Mouse (Mus musculus) intestine, embryonic 16.5 days (tissue): ENCODE data around the gene Gpr137. TPM values are rescaled to one million over a fixed set of nuclear protein-coding genes. Genes with fewer than 3 reads are reported as not detected.

Experiments
- ATAC-seq: fragments of 200-750 bp; cut with Nextera tagmentation; 2 replicates; pipeline ENCODE4 v1.8.0; 2017; ENCODE audit warnings: moderate TSS enrichment, moderate library complexity
- H3K27ac ChIP-seq: fragments of 300-500 bp; sonication (generic); 2 replicates; pipeline ENCODE4 v1.5.1; 2014; ENCODE audit warnings: mild to moderate bottlenecking, low read length
- H3K27me3 ChIP-seq: fragments of 300-500 bp; sonication (generic); replicated peaks from 2 replicates; pipeline ENCODE4 v1.6.1; 2014; ENCODE audit warnings: low read length, control low read depth, mixed read lengths; ENCODE audit not compliant: control insufficient read depth, insufficient read depth
- H3K36me3 ChIP-seq: fragments of 300-500 bp; sonication (generic); 2 replicates; pipeline ENCODE4 v1.6.1; 2014; ENCODE audit warnings: low read length, control low read depth; ENCODE audit not compliant: control insufficient read depth, insufficient read depth
- H3K4me1 ChIP-seq: fragments of 300-500 bp; sonication (generic); 2 replicates; pipeline ENCODE4 v1.6.1; 2014; ENCODE audit warnings: low read length, control low read depth, mixed read lengths; ENCODE audit not compliant: control insufficient read depth, insufficient read depth
- H3K4me2 ChIP-seq: fragments of 300-500 bp; sonication (generic); 2 replicates; pipeline ENCODE4 v1.6.1; 2014; ENCODE audit warnings: low read depth, low read length, control low read depth
- H3K4me3 ChIP-seq: fragments of 300-500 bp; sonication (generic); 2 replicates; pipeline ENCODE4 v1.5.1; 2014; ENCODE audit warnings: mild to moderate bottlenecking, low read length
- H3K9ac ChIP-seq: fragments of 300-500 bp; sonication (generic); 2 replicates; pipeline ENCODE4 v1.6.1; 2014; ENCODE audit warnings: low read depth, low read length
- H3K9me3 ChIP-seq: fragments of 300-500 bp; sonication (generic); 2 replicates; pipeline ENCODE4 v1.6.1; 2016; ENCODE audit warnings: low read length, control low read depth; ENCODE audit not compliant: control insufficient read depth
- WGBS: fragments of 180-500 bp; shearing (Covaris S2); extraction: QIAGEN DNeasy Blood & Tissue Kit; methylation state at CpG from one replicate; pipeline ENCODE4 v1.1.7; 2014; 5-methylcytosine and 5-hydroxymethylcytosine counted together
- polyA plus RNA-seq: library from polyadenylated mRNA; unstranded; fragments of >200 nt; fragmentation: Nextera tagmentation; extraction: Ambion mirVana; gene quantifications from 2 replicates; pipeline ENCODE4 v1.2.1, GENCODE M21; 2015

Gpr137 gene
- polyA plus RNA-seq, 1 experiment from 2014 or later = 21.1 TPM

DNA sequence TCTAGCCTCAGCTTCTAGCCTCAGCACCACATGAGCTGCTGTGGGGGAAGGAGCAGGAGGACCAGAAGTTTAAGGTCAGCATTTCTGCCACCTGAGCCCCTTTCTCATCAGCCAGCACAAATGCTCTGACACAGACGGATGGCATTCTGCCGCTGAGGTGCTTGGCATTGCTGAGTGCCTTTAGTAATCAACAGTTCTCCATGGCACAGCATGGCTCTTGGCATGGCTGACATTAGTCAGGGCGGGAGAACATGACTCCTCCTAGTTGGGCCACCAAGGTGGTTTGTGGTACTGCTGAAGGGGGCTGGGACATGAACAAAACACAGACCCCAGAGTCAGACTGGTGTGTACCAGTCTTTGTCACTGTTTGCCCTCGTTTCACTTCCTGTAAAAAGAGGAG lies 5.9 kb upstream of the Gpr137 start:
- H3K27me3 ChIP-seq = no peaks in the 10 kb centered on the region
- H3K36me3 ChIP-seq = 0 out of 2 replicates have a peak, but pooled peaks cover 1% of the 10 kb centered on the region
- no peaks in the 10 kb centered on the region for H3K9me3 ChIP-seq
- H3K9ac ChIP-seq = 0 out of 2 replicates have a peak overlapping the region, but pooled peaks have one; percentile 37
- no peak overlapping the region for H3K4me3 ChIP-seq
- H3K4me1 ChIP-seq = peaks cover 42% of the 10 kb centered on the region
- no peak overlapping the region for H3K27ac ChIP-seq
- WGBS = 84% methylated on average over 4 of the region's 4 CpGs
- ATAC-seq = no peak
- no peak overlapping the region for H3K4me2 ChIP-seq

DNA sequence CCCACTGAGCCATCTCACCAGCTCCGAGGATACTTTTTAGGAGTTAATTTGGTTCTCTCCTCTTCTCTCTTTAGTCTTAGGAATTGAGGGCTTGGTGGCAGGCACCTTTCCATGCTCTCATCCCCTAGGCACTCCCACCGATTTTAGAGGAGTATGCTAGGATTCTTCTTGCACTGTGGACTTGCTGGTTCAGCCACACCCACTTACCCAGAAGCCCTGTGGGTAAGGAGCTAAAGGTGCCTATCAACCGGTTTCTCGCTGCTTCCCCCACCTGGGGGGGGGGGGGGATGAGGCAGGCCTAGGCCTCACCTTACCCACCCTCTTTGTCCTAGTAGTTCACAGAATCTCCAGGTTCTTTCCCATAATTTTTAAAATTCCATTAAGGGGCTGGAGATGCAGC lies 5.5 kb upstream of the Gpr137 start:
- Histone ChIP-seq H3K4me1 (peaks cover 42% of the 10 kb centered on the region), H3K4me3 (no peak overlapping the region), H3K9ac (0 out of 2 replicates have a peak overlapping the region, but pooled peaks have one; percentile 37), H3K9me3 (no peaks in the 10 kb centered on the region), H3K27ac (no peak overlapping the region), H3K27me3 (no peaks in the 10 kb centered on the region), H3K36me3 (no peaks in the 10 kb centered on the region), H3K4me2 (no peak overlapping the region)
- WGBS = 34% methylated on average over 4 of the region's 4 CpGs
- no peak for ATAC-seq

DNA sequence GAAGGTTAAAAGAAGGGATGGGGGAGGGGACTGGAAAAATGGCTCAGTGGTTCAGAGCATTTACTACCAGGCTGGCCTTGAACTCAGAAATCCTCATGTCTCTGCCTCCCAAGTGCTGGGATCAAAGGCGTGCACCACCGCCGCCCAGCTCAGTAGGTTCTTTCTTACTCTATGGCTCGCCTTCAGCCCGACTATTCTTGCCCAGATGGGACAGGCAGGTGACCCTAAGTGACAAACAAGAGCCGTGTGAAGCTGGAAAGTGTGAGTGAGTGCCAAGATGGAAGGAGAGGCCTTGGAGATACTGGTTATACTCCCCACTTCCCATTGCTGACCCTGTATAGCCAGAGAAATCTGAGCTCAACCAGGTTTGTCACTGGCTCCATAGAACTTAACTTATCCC lies 1.4 kb upstream of the Gpr137 start:
- 92% methylated on average over 6 of the region's 6 CpGs for WGBS
- Histone ChIP-seq H3K27ac (no peak overlapping the region), H3K27me3 (no peaks in the 10 kb centered on the region), H3K9me3 (no peaks in the 10 kb centered on the region), H3K4me3 (no peak overlapping the region), H3K36me3 (no peaks in the 10 kb centered on the region), H3K9ac (no peak overlapping the region), H3K4me1 (peaks cover 33% of the 10 kb centered on the region), H3K4me2 (no peak overlapping the region)
- no peak for ATAC-seq

DNA sequence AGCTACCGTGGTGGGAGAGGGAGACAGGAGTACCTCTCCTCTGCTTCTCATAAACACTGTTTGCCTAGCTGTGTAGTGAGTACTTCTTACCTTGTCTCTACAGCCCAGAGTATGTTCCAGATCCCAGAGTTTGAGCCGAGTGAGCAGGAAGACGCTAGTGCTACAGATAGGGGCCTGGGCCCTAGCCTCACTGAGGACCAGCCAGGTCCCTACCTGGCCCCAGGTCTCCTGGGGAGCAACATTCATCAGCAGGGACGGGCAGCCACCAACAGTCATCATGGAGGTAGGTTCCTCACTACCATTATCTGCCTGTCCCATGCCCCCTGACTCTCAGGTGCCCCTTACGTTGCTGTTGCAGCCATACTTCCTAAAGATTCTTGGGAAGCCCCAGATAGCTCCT lies 484 bp upstream of the Gpr137 start:
- Histone ChIP-seq H3K9me3 (no peaks in the 10 kb centered on the region), H3K36me3 (no peaks in the 10 kb centered on the region), H3K27me3 (no peaks in the 10 kb centered on the region), H3K27ac (peak overlapping the region; percentile 99), H3K4me3 (peak overlapping the region; percentile 93), H3K4me1 (peaks cover 28% of the 10 kb centered on the region), H3K9ac (peak overlapping the region; percentile 97), H3K4me2 (peak overlapping the region; percentile 91)
- ATAC-seq = peak; percentile 7; the same call in 1 of the 2 replicates
- 30% methylated on average over 5 of the region's 5 CpGs for WGBS

DNA sequence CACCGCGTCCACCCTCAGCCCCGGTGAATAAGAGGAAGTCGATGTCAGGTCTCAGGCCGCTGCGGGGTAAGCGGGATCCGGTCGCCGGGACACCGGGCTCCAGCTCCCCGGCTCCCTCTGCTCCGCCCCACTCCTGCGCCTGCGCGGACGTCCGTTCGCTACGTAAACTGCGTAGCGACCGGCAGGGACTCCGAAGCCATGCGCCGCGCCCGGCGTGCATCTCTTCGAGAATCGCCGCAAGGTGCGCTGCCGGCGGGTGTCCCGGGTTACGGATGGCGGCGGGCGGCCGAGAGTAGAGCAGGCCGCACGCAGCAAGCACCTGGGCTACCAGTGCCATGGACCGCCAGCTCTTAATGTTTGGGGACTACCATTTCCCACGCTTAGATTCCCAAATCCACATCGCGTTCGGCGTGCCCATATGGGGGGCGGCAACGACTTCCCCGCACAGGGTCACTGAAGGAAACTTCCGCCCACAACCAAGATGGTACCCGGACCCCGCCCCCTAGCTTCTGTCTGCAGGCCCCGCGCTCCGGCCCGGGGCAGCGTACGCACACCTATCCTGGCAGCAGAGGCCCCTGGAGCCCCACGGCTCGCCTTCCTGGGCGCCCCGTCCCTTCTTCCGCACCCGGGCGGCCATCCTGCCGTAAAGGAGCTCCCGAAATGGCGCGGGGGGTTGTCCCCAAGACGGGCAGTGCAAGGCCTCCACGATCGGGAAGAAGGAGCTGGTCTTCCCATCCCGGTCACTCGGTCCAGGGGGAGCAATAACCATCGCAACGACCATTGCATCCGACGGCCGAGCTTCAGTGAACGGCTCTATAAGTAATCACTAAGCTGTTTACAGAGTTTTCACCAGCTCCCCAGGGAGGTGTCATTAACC lies 670 bp downstream of the Gpr137 start, which contains the start of gene Bad:
Gene Bad, plus strand, starts transcription at position 490 of the 877 bp plus-strand sequence.
- H3K36me3 ChIP-seq = no peaks in the 10 kb centered on the region
- ATAC-seq = peak; percentile 82
- peak within 1 kb of the TSS; percentile 91 for H3K4me2 ChIP-seq
- H3K9me3 ChIP-seq = no peaks in the 10 kb centered on the region
- H3K27me3 ChIP-seq = no peaks in the 10 kb centered on the region
- peaks cover 23% of the 10 kb centered on the region for H3K4me1 ChIP-seq
- H3K27ac ChIP-seq = peak within 1 kb of the TSS; percentile 99
- H3K9ac ChIP-seq = peak within 1 kb of the TSS; percentile 97
- peak within 1 kb of the TSS; percentile 93 for H3K4me3 ChIP-seq
- WGBS = under 1% methylated on average over 83 of the region's 83 CpGs

DNA sequence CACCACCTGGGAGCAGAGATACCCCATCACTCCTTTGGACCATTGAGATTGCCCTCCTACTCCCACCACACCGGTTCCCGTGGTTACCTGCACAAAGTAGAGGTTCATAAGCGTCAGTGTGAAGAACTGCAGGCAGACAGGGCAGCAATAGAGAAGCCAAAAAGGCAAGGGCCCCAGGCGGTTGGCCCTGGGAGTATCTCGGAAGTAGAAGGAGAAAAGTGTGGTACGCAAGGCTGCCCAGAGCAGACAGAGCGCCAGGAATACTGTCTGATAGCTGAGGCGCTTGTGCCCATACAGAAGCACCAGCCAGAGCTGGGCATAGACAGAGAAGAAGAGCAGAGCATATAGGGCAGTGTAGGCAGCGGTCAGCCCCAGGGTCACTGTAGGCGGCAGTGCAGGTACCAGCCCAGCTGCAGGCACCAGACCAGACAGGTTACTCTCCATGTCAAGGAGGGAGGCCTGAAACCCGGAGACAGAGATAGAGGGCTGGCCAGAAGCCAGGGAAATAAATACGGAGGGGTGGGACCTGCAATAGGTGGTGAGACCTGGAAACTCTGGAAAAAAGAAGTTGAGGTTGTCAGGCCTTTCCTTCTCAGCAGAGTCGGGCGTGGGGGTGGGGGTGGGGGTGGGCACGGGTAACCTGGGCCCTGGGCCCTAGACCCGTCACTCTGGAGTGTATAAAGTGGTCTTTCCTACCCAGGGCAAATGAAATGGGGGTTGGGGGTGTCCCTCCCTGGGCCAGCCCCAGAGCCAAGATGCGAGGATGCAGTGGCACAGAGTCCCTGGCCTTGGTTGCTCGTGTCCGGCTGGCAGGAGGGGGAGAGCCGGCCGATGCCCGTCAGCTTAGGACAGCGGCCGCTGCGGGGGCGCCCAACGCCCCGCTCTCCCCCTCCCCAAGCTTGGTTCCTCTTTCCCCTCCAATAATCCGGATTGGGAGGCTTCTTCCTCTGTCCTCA lies 1.6 kb downstream of the Gpr137 start:
- H3K36me3 ChIP-seq = no peaks in the 10 kb centered on the region
- peaks cover 22% of the 10 kb centered on the region for H3K4me1 ChIP-seq
- peak overlapping the region; percentile 91 for H3K4me2 ChIP-seq
- no peaks in the 10 kb centered on the region for H3K9me3 ChIP-seq
- peak; percentile 2; the same call in 1 of the 2 replicates for ATAC-seq
- H3K27ac ChIP-seq = peak overlapping the region; percentile 43; the same call in 1 of the 2 replicates
- 19% methylated on average over 29 of the region's 29 CpGs for WGBS
- 0 out of 2 replicates have a peak, but pooled peaks cover 3% of the 10 kb centered on the region for H3K27me3 ChIP-seq
- H3K9ac ChIP-seq = peak overlapping the region; percentile 80
- H3K4me3 ChIP-seq = peak overlapping the region; percentile 93

DNA sequence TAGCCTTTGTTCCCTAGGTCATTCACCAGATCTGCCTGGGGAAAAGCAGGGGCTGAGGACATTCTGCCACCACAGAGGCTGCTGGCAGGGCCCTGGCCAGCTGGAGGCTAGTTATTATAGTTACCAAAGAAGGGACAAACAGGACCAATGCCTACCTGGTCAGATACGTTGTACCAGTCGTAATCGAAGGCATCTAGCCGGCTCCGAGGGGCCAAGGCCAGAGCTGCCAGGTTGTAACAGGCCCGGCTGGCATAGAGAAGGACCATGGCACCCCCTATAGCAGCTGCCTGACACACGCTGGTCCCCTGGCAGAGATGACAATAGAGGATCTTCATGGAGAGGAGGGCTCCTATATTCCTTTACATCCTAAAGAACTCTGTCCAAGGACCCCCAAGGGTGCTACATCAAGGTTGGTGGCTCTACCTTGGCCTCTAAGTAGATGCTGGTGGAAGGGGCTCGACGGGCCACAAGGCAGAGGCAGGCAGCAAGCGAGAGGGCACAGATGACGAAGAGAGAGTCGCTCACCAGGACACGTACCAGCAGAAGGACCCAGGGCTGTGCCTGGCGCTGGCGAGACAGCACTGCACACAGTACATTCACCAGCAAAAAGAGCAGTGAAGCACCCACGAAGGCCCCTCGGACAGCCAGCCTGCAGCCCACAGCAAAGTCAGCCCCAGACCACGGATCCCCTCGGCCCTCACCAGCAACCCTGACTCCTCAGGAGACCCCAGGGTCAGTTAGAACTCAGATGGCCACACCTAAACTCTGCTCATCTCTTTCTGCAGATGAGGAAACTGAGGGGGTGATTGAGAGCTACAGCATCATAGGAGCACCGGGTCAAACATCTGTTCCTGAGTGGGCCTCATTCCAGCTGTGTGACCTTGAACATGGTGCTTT lies 2.9 kb downstream of the Gpr137 start:
- H3K9ac ChIP-seq = no peak overlapping the region
- H3K4me1 ChIP-seq = peaks cover 20% of the 10 kb centered on the region
- no peak overlapping the region for H3K27ac ChIP-seq
- 93% methylated on average over 20 of the region's 20 CpGs for WGBS
- no peak for ATAC-seq
- H3K4me3 ChIP-seq = no peak overlapping the region
- H3K36me3 ChIP-seq = no peaks in the 10 kb centered on the region
- peaks cover 7% of the 10 kb centered on the region for H3K27me3 ChIP-seq
- H3K4me2 ChIP-seq = no peak overlapping the region
- no peaks in the 10 kb centered on the region for H3K9me3 ChIP-seq

DNA sequence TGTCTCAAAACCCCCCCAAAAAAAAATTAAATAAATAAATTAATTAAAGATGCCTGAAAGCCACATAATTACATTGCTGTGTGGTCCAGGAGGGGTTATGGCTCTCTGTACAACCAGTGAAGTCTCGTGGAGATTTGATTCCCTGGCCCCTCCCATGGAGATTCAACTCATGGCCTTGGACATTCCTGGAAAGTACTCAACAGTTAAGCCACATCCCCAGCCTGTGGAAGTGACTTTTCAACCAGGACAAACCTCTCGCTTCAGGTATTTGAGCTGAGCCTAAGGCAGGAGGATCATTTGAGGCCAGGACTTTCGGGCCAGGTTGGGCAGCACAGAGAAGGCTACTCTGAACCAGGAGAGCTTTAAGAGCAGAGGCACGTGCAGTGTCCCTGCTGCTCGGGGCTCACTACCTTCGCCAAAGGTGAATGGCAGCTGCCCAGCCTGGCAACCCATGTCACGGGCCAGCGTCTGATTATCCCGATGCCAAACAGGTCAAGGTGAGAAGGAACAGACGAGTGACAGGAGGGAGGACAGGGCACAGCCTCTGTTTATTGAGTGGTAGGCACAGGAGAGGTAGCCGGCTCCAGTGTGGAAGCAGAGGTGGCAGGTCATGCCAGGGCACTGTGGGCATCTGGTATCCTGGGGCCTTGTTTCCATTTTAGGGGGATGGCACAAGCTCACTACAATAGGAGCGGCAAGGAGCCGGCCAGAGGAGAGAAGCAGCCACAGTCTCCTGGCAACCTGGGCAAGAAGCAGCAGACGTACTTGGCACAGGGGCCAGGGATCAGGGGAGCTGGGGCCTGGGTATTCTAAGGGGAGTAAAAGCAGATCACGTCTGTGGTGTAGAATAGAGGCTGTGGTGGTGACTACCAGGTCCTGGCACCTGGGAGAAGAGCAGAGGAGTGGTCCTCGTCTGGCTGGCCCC lies 4.5 kb downstream of the Gpr137 start:
- H3K9ac ChIP-seq = peak overlapping the region; percentile 23; the same call in 1 of the 2 replicates
- H3K9me3 ChIP-seq = no peaks in the 10 kb centered on the region
- H3K36me3 ChIP-seq = no peaks in the 10 kb centered on the region
- WGBS = 81% methylated on average over 16 of the region's 16 CpGs
- H3K27me3 ChIP-seq = peaks cover 23% of the 10 kb centered on the region
- no peak overlapping the region for H3K27ac ChIP-seq
- no peak overlapping the region for H3K4me3 ChIP-seq
- H3K4me2 ChIP-seq = no peak overlapping the region
- peaks cover 28% of the 10 kb centered on the region for H3K4me1 ChIP-seq
- no peak for ATAC-seq
